Mouse (Mus musculus) intestine, postnatal 0 days (tissue): ENCODE results near the gene Tnfrsf21. TPM values are rescaled to one million over a fixed set of nuclear protein-coding genes. Genes with fewer than 3 reads are reported as not detected.
A peak's percentile ranks its signal among the peaks of the same experiment; 100 is the strongest.

Experiments
- ATAC-seq: fragments of 200-750 bp; cut with Nextera tagmentation; 2 replicates; pipeline ENCODE4 v1.8.0; 2017; ENCODE audit warnings: mild to moderate bottlenecking, moderate TSS enrichment, moderate library complexity
- H3K27ac ChIP-seq: fragments of 300-500 bp; sonication (generic); 2 replicates; pipeline ENCODE4 v1.5.1; 2014; ENCODE audit warnings: mild to moderate bottlenecking, low read depth, low read length, moderate library complexity
- H3K27me3 ChIP-seq: fragments of 300-500 bp; sonication (generic); replicated peaks from 2 replicates; pipeline ENCODE4 v1.6.1; 2014; ENCODE audit warnings: low read length, mixed read lengths; ENCODE audit not compliant: control insufficient read depth, insufficient read depth
- H3K36me3 ChIP-seq: fragments of 300-500 bp; sonication (generic); 2 replicates; pipeline ENCODE4 v1.6.1; 2014; ENCODE audit warnings: mild to moderate bottlenecking, moderate library complexity; ENCODE audit not compliant: control insufficient read depth, insufficient read depth
- H3K4me1 ChIP-seq: fragments of 300-500 bp; sonication (generic); replicated peaks from 2 replicates; pipeline ENCODE4 v1.6.1; 2014; ENCODE audit warnings: antibody characterized with exemption, low read length, mixed read lengths; ENCODE audit not compliant: control insufficient read depth, insufficient read depth
- H3K4me2 ChIP-seq: fragments of 300-500 bp; sonication (generic); replicated peaks from 2 replicates; pipeline ENCODE4 v1.6.1; 2014; ENCODE audit warnings: low read depth, mild to moderate bottlenecking, moderate library complexity
- H3K4me3 ChIP-seq: fragments of 300-500 bp; sonication (generic); 2 replicates; pipeline ENCODE4 v1.5.1; 2014; ENCODE audit warnings: low read depth, low read length
- H3K9ac ChIP-seq: fragments of 300-500 bp; sonication (generic); 2 replicates; pipeline ENCODE4 v1.6.1; 2014; ENCODE audit warnings: mild to moderate bottlenecking, low read depth, low read length
- H3K9me3 ChIP-seq: fragments of 300-500 bp; sonication (generic); 2 replicates; pipeline ENCODE4 v1.6.1; 2016; ENCODE audit warnings: mixed run types; ENCODE audit not compliant: control insufficient read depth
- CTCF ChIP-seq: sonication (generic); IDR thresholded peaks from 2 replicates; pipeline ENCODE4 v1.5.1; 2016; ENCODE audit warnings: low read depth, mild to moderate bottlenecking, control low read depth, antibody characterized with exemption, moderate library complexity
- WGBS: fragments of 180-500 bp; shearing (Covaris S2); extraction: QIAGEN DNeasy Blood & Tissue Kit; methylation state at CpG from one replicate; pipeline ENCODE4 v1.1.7; 2014; 5-methylcytosine and 5-hydroxymethylcytosine counted together
- polyA plus RNA-seq: library from polyadenylated mRNA; unstranded; fragments of >200 nt; fragmentation: Nextera tagmentation; extraction: Ambion mirVana; gene quantifications from 2 replicates; pipeline ENCODE4 v1.2.1, GENCODE M21; 2015

The Tnfrsf21 gene
- polyA plus RNA-seq, 1 experiment from 2014 or later, result 10.0 TPM

DNA sequence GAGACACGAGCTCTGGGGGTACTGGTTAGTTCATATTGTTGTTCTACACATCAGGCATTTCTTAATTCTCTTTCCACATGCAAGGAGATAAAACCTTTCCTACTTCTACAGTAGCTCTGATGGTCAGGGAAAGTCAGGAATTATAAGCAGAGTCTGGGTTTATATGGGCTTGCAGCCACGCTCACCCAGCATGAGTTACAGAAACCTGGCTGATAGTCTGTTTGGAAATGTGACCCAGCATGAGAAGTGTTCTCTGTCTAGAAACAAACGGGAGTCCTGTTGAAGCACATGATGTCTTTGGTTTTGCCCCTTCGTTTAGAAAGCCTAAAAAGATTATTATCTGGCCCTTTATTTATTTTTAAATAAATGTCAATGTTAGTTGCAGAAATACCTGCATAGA, 118.6 kb downstream of the Tnfrsf21 start:
- Histone ChIP-seq H3K9me3 (no peaks in the 10 kb centered on the region), H3K27ac (no peak overlapping the region), H3K36me3 (no peaks in the 10 kb centered on the region), H3K4me1 (no peaks in the 10 kb centered on the region; the same call in 1 of the 2 replicates), H3K4me2 (no peak overlapping the region), H3K4me3 (no peak overlapping the region), H3K27me3 (no peaks in the 10 kb centered on the region), H3K9ac (no peak overlapping the region)
- ATAC-seq, result no peak
- TF ChIP-seq CTCF, result no peak
- WGBS, result 72% methylated on average over 4 of the region's 4 CpGs

DNA sequence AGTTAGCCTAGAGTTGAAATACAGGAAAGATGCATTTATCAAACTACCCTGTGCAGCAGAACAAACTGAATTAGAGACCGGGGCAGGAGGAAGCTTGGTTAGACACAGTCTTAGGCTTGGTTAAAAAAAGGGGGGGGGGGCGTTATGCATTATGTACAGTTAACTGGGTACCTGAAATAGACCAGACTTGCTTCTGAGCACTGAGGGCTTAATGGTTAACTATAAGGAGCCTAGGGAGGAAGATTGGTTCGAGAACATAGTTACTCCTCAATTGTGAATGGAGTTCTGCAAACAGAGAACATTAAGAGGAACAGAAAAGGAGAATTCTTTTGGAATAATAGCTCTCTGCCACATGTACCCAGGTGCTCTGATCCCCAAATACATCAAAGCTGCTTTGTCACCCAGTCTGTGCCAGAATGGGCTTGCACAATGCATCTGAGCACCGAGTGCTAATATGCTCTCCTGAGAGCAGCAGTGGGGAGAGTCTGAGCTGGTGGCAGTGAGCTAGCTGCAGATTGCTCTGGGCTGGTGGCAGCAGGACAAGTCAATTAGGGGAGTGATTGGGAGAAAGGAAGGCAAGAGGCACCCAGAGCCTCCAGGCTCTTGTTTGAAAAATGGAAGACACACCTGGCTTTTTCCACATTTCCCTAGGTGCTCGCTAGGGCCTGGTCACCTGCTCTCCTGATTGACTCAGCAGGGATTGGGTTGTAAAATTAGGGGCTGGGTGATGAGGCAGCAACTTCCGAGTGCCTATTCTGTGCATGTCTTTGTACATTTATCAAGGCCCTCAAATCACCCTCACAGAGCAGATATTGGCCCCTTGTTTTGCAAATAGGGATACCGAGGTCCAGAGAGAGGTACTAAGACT, 119.3 kb downstream of the Tnfrsf21 start:
- no peak overlapping the region for H3K9ac ChIP-seq
- WGBS, result 48% methylated on average over 7 of the region's 7 CpGs
- no peaks in the 10 kb centered on the region for H3K27me3 ChIP-seq
- ATAC-seq, result no peak
- no peak for TF ChIP-seq CTCF
- H3K4me3 ChIP-seq, result no peak overlapping the region
- no peaks in the 10 kb centered on the region; the same call in 1 of the 2 replicates for H3K4me1 ChIP-seq
- no peaks in the 10 kb centered on the region for H3K9me3 ChIP-seq
- H3K27ac ChIP-seq, result no peak overlapping the region
- no peak overlapping the region for H3K4me2 ChIP-seq
- no peaks in the 10 kb centered on the region for H3K36me3 ChIP-seq

DNA sequence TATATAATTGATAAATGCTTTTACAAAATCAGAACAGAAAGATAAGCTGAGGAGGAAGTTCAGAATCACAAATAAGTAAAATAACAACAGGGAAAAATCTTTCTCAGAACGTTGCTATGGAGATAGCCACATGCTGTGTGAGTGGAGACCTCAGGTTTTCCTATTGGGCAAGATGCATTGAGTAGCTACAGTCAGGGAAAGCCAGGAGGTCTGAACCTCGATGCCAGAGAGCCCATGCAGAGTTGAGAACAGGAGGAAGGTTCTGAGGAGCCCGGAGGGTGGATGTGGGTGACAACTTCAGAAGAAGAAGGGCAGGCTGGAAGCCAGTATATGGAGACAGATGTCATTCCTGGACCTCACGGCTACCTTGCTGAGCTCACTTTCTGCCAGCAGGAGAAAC, 120.4 kb downstream of the Tnfrsf21 start:
- TF ChIP-seq CTCF, result no peak

DNA sequence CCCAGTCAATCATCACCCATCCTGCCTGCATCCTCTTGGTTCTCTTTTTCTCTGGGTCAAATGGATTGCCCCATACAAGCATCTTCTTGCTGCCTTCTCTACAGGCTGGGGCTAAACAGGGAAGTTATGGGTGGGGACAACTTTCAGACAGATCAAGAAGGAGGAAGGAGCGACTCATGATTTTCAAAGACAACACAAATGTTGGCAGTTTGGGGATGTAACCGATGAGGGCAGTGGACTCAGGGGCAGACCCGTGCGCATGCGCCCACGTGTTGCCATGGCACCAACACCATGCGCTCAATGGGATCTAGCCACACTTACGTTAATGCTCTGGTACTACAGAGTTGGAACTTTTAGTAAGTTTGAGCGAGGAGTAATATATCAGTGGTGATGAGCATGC, 121.5 kb downstream of the Tnfrsf21 start:
- no peak overlapping the region for H3K4me2 ChIP-seq
- H3K9me3 ChIP-seq, result no peaks in the 10 kb centered on the region
- H3K27ac ChIP-seq, result no peak overlapping the region
- H3K27me3 ChIP-seq, result no peaks in the 10 kb centered on the region
- H3K36me3 ChIP-seq, result no peaks in the 10 kb centered on the region
- no peaks in the 10 kb centered on the region; the same call in 1 of the 2 replicates for H3K4me1 ChIP-seq
- H3K4me3 ChIP-seq, result no peak overlapping the region
- no peak for TF ChIP-seq CTCF
- no peak overlapping the region for H3K9ac ChIP-seq
- no peak for ATAC-seq
- WGBS, result 92% methylated on average over 9 of the region's 9 CpGs

More for the DNA sequence above, 120.4 kb downstream of the Tnfrsf21 start:
- H3K27ac ChIP-seq, result no peak overlapping the region
- no peak overlapping the region for H3K4me2 ChIP-seq
- H3K9me3 ChIP-seq, result no peaks in the 10 kb centered on the region
- no peaks in the 10 kb centered on the region for H3K36me3 ChIP-seq
- 73% methylated on average over 4 of the region's 4 CpGs for WGBS
- H3K9ac ChIP-seq, result no peak overlapping the region
- no peaks in the 10 kb centered on the region for H3K27me3 ChIP-seq
- ATAC-seq, result no peak
- no peak overlapping the region for H3K4me3 ChIP-seq
- H3K4me1 ChIP-seq, result no peaks in the 10 kb centered on the region; the same call in 1 of the 2 replicates

DNA sequence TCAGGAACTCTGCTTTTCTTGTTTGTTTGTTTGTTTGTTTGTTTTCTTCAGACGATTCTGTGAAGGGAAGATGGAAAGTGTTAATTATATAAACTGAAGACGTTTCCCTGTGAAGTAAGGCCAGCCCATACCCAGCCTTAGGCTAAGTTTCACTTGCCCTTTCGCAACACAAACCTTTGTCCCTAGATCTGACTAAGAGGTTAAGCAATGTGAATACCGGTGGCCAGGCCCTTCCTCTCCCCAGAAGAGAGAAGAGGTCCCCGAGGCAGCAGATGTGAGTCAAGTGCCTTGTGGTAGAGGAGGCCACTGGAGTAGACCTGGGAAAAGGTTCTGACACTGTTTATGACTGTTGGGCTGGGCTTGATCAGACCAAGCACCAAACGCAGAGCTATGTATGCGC, 122.0 kb downstream of the Tnfrsf21 start:
- no peak overlapping the region for H3K4me3 ChIP-seq
- H3K4me2 ChIP-seq, result no peak overlapping the region
- H3K4me1 ChIP-seq, result no peaks in the 10 kb centered on the region; the same call in 1 of the 2 replicates
- no peaks in the 10 kb centered on the region for H3K9me3 ChIP-seq
- no peak overlapping the region for H3K9ac ChIP-seq
- no peak for TF ChIP-seq CTCF
- H3K27ac ChIP-seq, result 0 out of 2 replicates have a peak overlapping the region, but pooled peaks have one; percentile 7
- ATAC-seq, result peak; percentile 96
- H3K27me3 ChIP-seq, result no peaks in the 10 kb centered on the region
- H3K36me3 ChIP-seq, result no peaks in the 10 kb centered on the region
- 28% methylated on average over 7 of the region's 7 CpGs for WGBS

Other genes with a start within 250 kb of the Tnfrsf21 start
- 37.4 and 42.6 TPM in 2 replicates for gene Cd2ap, start 139.9 kb upstream of the Tnfrsf21 start, polyA plus RNA-seq